Mouse (Mus musculus): ENCODE results near the gene Adam19. TPM values are rescaled to one million over a fixed set of nuclear protein-coding genes. Genes with fewer than 3 reads are reported as not detected.

Adam19 gene
- polyA plus RNA-seq, 1 experiment, result 43.2 TPM

GRCm38 (mm10) chr11:46185486-46185885, 129.7 kb downstream of the Adam19 start:
- Histone ChIP-seq H3K79me2 (ENCODE audit: control insufficient read depth, insufficient read depth) (no peaks in the 10 kb centered on the region), H3K4me3 (no peak overlapping the region), H3K27me3 (ENCODE audit: control insufficient read depth, insufficient read depth, insufficient read length) (no peaks in the 10 kb centered on the region), H3K36me3 (ENCODE audit: control insufficient read depth, insufficient read depth) (no peaks in the 10 kb centered on the region), H3ac (ENCODE audit: control insufficient read depth, insufficient read length) (no peak overlapping the region), H3K4me2 (ENCODE audit: low read depth) (no peak overlapping the region)
- TF ChIP-seq TCF12 (IDR thresholded peaks at IDR 0.05; ENCODE audit: insufficient read depth, poor library complexity, severe bottlenecking) (no peak), TCF3 (IDR thresholded peaks at IDR 0.05; ENCODE audit: insufficient read length, low read depth) (no peak), MAX (IDR thresholded peaks at IDR 0.05; ENCODE audit: low read depth) (no peak)

- no peak overlapping the region for H3K4me2 ChIP-seq (ENCODE audit: low read depth)
- TF ChIP-seq POLR2A (IDR thresholded peaks at IDR 0.05; ENCODE audit: insufficient read length, low read depth) (no peak), TCF12 (IDR thresholded peaks at IDR 0.05; ENCODE audit: insufficient read depth, poor library complexity, severe bottlenecking) (no peak), MYOD1 (IDR thresholded peaks at IDR 0.05; ENCODE audit: control insufficient read depth in 1 of 3, insufficient read length in 2 of 3, low read depth in 2 of 3) (no peak), TCF3 (IDR thresholded peaks at IDR 0.05; ENCODE audit: insufficient read length, low read depth) (no peak), SRF (IDR thresholded peaks at IDR 0.05; ENCODE audit: control insufficient read depth, insufficient read length, low read depth) (no peak), POLR2AphosphoS2 (IDR thresholded peaks at IDR 0.05; ENCODE audit: insufficient read length, low read depth) (no peak), MYOG (IDR thresholded peaks at IDR 0.05; ENCODE audit: control insufficient read depth in 1 of 3, insufficient read depth in 1 of 3, insufficient read length in 2 of 3, low read depth in 2 of 3) (no peak), CEBPB (IDR thresholded peaks at IDR 0.05; ENCODE audit: insufficient read depth, poor library complexity, severe bottlenecking) (no peak), REST (IDR thresholded peaks at IDR 0.05; ENCODE audit: insufficient read depth, insufficient read length) (no peak), USF1 (IDR thresholded peaks at IDR 0.05; ENCODE audit: low read depth) (no peak), MAX (IDR thresholded peaks at IDR 0.05; ENCODE audit: low read depth) (no peak), E2F4 (IDR thresholded peaks at IDR 0.05; ENCODE audit: insufficient read depth) (no peak)
- H3K27me3 ChIP-seq (ENCODE audit: control insufficient read depth, insufficient read depth, insufficient read length), result no peaks in the 10 kb centered on the region
- H3K4me3 ChIP-seq, result no peak overlapping the region
- no peaks in the 10 kb centered on the region for H3K36me3 ChIP-seq (ENCODE audit: control insufficient read depth, insufficient read depth)
- H3ac ChIP-seq (ENCODE audit: control insufficient read depth, insufficient read length), result no peak overlapping the region
- H3K79me2 ChIP-seq (ENCODE audit: control insufficient read depth, insufficient read depth), result no peaks in the 10 kb centered on the region
Measured at GRCm38 (mm10) chr11:46188283-46188682, 132.5 kb downstream of the Adam19 start.

GRCm38 (mm10) chr11:46194175-46194574, 138.4 kb downstream of the Adam19 start:
- H3K4me2 ChIP-seq (ENCODE audit: low read depth), result no peak overlapping the region
- no peak overlapping the region for H3ac ChIP-seq (ENCODE audit: control insufficient read depth, insufficient read length)
- no peaks in the 10 kb centered on the region for H3K79me2 ChIP-seq (ENCODE audit: control insufficient read depth, insufficient read depth)
- no peak for TF ChIP-seq MYOD1 (IDR thresholded peaks at IDR 0.05; ENCODE audit: control insufficient read depth in 1 of 3, insufficient read length in 2 of 3, low read depth in 2 of 3)
- TF ChIP-seq TCF3 (IDR thresholded peaks at IDR 0.05; ENCODE audit: insufficient read length, low read depth), result no peak
- no peak for TF ChIP-seq REST (IDR thresholded peaks at IDR 0.05; ENCODE audit: insufficient read depth, insufficient read length)
- no peak for TF ChIP-seq SRF (IDR thresholded peaks at IDR 0.05; ENCODE audit: control insufficient read depth, insufficient read length, low read depth)
- TF ChIP-seq TCF12 (IDR thresholded peaks at IDR 0.05; ENCODE audit: insufficient read depth, poor library complexity, severe bottlenecking), result no peak
- no peak for TF ChIP-seq CEBPB (IDR thresholded peaks at IDR 0.05; ENCODE audit: insufficient read depth, poor library complexity, severe bottlenecking)
- no peak for TF ChIP-seq E2F4 (IDR thresholded peaks at IDR 0.05; ENCODE audit: insufficient read depth)
- TF ChIP-seq POLR2A (IDR thresholded peaks at IDR 0.05; ENCODE audit: insufficient read length, low read depth), result no peak
- TF ChIP-seq USF1 (IDR thresholded peaks at IDR 0.05; ENCODE audit: low read depth), result no peak
- TF ChIP-seq POLR2AphosphoS2 (IDR thresholded peaks at IDR 0.05; ENCODE audit: insufficient read length, low read depth), result no peak
- no peak overlapping the region for H3K4me3 ChIP-seq
- H3K27me3 ChIP-seq (ENCODE audit: control insufficient read depth, insufficient read depth, insufficient read length), result no peaks in the 10 kb centered on the region
- H3K36me3 ChIP-seq (ENCODE audit: control insufficient read depth, insufficient read depth), result no peaks in the 10 kb centered on the region

Other genes with a start within 250 kb of the Adam19 start
- gene Clint1, start 203.9 kb upstream of the Adam19 start, polyA plus RNA-seq (2012; fragmentation: generic; extraction: Trizol), result 32.5 TPM
- 5.4 TPM for gene Lsm11, start 111.1 kb upstream of the Adam19 start, polyA plus RNA-seq (2012; fragmentation: generic; extraction: Trizol)
- 14.8 TPM for gene Thg1l, start 100.5 kb upstream of the Adam19 start, polyA plus RNA-seq (2012; fragmentation: generic; extraction: Trizol)
- gene Sox30, start 75.7 kb upstream of the Adam19 start, polyA plus RNA-seq (2012; fragmentation: generic; extraction: Trizol), result not detected
- 4.3 TPM for gene Gm12166, start 3.7 kb upstream of the Adam19 start, polyA plus RNA-seq (2012; fragmentation: generic; extraction: Trizol)
- 0.02 TPM for gene Nipal4, start 110.5 kb downstream of the Adam19 start, polyA plus RNA-seq (2012; fragmentation: generic; extraction: Trizol)
- 0.74 TPM for gene Fndc9, start 179.5 kb downstream of the Adam19 start, polyA plus RNA-seq (2012; fragmentation: generic; extraction: Trizol)

Data from myocyte (in vitro differentiated cells).